Mouse (Mus musculus) liver, embryonic 13.5 days (tissue): ENCODE results near the gene Olfr1369-ps1. TPM values are rescaled to one million over a fixed set of nuclear protein-coding genes. Genes with fewer than 3 reads are reported as not detected.
"Not testable (repeated sequence)": the region's sequence is repeated elsewhere in the genome, so short reads cannot be mapped to it uniquely, and the experiment has no call there.

Experiments
- ATAC-seq: fragments of 200-750 bp; cut with Nextera tagmentation; 2 replicates; pipeline ENCODE4 v1.8.0; 2017; ENCODE audit warnings: low read depth, mild to moderate bottlenecking, moderate number of reproducible peaks, moderate library complexity
- DNase-seq: peaks from one replicate; pipeline ENCODE4 v3.0.0; 2022
- H3K27ac ChIP-seq: fragments of 300-500 bp; sonication (generic); 2 replicates; pipeline ENCODE4 v1.5.1; 2015; ENCODE audit warnings: moderate library complexity, mild to moderate bottlenecking, inconsistent platforms
- H3K27me3 ChIP-seq: fragments of 300-500 bp; sonication (generic); 2 replicates; pipeline ENCODE4 v1.6.1; 2015; ENCODE audit warnings: mild to moderate bottlenecking, inconsistent platforms
- H3K36me3 ChIP-seq: fragments of 300-500 bp; sonication (generic); 2 replicates; pipeline ENCODE4 v1.6.1; 2015; ENCODE audit warnings: mild to moderate bottlenecking, inconsistent platforms
- H3K4me1 ChIP-seq: fragments of 300-500 bp; sonication (generic); replicated peaks from 2 replicates; pipeline ENCODE4 v1.6.1; 2015; ENCODE audit warnings: inconsistent platforms
- H3K4me2 ChIP-seq: fragments of 300-500 bp; sonication (generic); 2 replicates; pipeline ENCODE4 v1.6.1; 2015; ENCODE audit warnings: inconsistent platforms, mild to moderate bottlenecking, moderate library complexity
- H3K4me3 ChIP-seq: fragments of 300-500 bp; sonication (generic); replicated peaks from 2 replicates; pipeline ENCODE4 v1.5.1; 2015; ENCODE audit warnings: mild to moderate bottlenecking, inconsistent platforms
- H3K9ac ChIP-seq: fragments of 300-500 bp; sonication (generic); 2 replicates; pipeline ENCODE4 v1.6.1; 2015; ENCODE audit warnings: mild to moderate bottlenecking, inconsistent platforms
- H3K9me3 ChIP-seq: fragments of 300-500 bp; sonication (generic); replicated peaks from 2 replicates; pipeline ENCODE4 v1.6.1; 2016; ENCODE audit warnings: inconsistent platforms
- WGBS: fragments of 180-500 bp; shearing (Covaris S2); methylation state at CpG from one replicate; pipeline ENCODE4 v1.1.7; 2015; ENCODE audit not compliant: insufficient replicate concordance; 5-methylcytosine and 5-hydroxymethylcytosine counted together
- polyA plus RNA-seq: library from polyadenylated mRNA; unstranded; fragments of >200 nt; fragmentation: Nextera tagmentation; extraction: Ambion mirVana; gene quantifications from 2 replicates; pipeline ENCODE4 v1.2.1, GENCODE M21; 2015

Gene Olfr1369-ps1
- polyA plus RNA-seq: 0.02 and 0.07 TPM in 2 replicates

DNA sequence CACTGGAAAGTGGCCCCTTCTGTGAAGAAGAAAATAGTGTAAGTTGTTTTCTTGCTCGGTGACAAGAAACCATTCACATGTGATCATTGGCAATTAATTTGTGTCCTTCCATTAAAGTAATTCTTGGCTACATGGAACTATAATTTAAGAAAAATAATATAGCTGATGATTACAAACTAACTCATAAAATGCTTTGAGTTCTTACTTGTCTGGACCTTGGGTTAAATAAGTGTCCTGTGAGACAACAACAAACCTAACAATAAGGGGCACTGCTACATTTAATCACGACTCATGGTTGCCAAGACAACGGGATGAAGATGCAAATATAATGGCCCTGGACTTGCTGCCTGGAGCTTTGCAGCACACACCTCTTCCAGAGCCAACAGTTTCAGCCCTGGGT lies at the start of gene Olfr1369-ps1:
Gene Olfr1369-ps1 (plus strand): TSS at position 301 of the 400 bp plus-strand sequence.
- not testable (repeated sequence) for H3K36me3 ChIP-seq, H3K4me1 ChIP-seq, H3K9ac ChIP-seq, H3K27me3 ChIP-seq, H3K9me3 ChIP-seq, H3K27ac ChIP-seq, H3K4me3 ChIP-seq, H3K4me2 ChIP-seq, ATAC-seq, DNase-seq
- WGBS: 64% methylated on average over 3 of the region's 3 CpGs

- Histone ChIP-seq H3K9ac (no peak overlapping the region), H3K27ac (no peak overlapping the region), H3K9me3 (no peaks in the 10 kb centered on the region), H3K27me3 (no peaks in the 10 kb centered on the region), H3K4me2 (no peak overlapping the region), H3K4me1 (no peaks in the 10 kb centered on the region), H3K4me3 (no peak overlapping the region), H3K36me3 (no peaks in the 10 kb centered on the region)
- DNase-seq: no peak
- 58% methylated on average over 2 of the region's 2 CpGs for WGBS
- ATAC-seq: no peak
These were observed 45.3 kb upstream of the Olfr1369-ps1 start for GRCm38 (mm10) chr13:21066021-21066420.

DNA sequence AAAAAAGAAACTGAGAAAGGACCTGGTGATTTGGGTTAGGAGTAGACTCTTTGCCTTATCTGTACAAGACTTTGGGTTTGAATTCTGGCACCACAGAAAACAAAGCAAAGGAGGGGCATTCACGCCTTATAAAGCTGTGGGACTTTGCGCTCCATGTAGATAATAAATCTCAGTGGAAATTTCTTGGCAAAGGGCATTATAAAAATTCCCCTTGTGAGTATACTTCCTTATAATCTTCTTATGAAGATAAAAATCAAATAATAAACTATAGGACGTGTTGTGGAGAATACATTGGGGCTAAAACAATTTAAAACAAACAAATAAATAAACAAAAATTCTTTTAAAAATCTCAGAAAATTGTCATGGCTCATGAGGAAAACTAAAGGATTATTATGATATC lies 36.4 kb upstream of the Olfr1369-ps1 start, which contains the start of gene Olfr1370:
Gene Olfr1370 (minus strand): TSS at position 101 of the 400 bp plus-strand sequence.
- ATAC-seq: no peak
- no peak within 1 kb of the TSS for H3K4me3 ChIP-seq
- no peaks in the 10 kb centered on the region for H3K9me3 ChIP-seq
- H3K36me3 ChIP-seq: no peaks in the 10 kb centered on the region
- H3K4me1 ChIP-seq: no peaks in the 10 kb centered on the region
- H3K9ac ChIP-seq: no peak within 1 kb of the TSS
- DNase-seq: no peak
- H3K4me2 ChIP-seq: no peak within 1 kb of the TSS
- no peak within 1 kb of the TSS for H3K27ac ChIP-seq
- no peaks in the 10 kb centered on the region for H3K27me3 ChIP-seq
- WGBS: 57% methylated on average over 3 of the region's 3 CpGs

- no peak overlapping the region for H3K9ac ChIP-seq
- no peaks in the 10 kb centered on the region for H3K27me3 ChIP-seq
- no peak for DNase-seq
- H3K9me3 ChIP-seq: no peaks in the 10 kb centered on the region
- H3K4me2 ChIP-seq: no peak overlapping the region
- H3K36me3 ChIP-seq: no peaks in the 10 kb centered on the region
- ATAC-seq: no peak
- H3K4me3 ChIP-seq: no peak overlapping the region
- WGBS: 37% methylated on average over 2 of the region's 2 CpGs
- no peaks in the 10 kb centered on the region for H3K4me1 ChIP-seq
- no peak overlapping the region for H3K27ac ChIP-seq
These were observed 28.6 kb upstream of the Olfr1369-ps1 start for GRCm38 (mm10) chr13:21082686-21083085.

DNA sequence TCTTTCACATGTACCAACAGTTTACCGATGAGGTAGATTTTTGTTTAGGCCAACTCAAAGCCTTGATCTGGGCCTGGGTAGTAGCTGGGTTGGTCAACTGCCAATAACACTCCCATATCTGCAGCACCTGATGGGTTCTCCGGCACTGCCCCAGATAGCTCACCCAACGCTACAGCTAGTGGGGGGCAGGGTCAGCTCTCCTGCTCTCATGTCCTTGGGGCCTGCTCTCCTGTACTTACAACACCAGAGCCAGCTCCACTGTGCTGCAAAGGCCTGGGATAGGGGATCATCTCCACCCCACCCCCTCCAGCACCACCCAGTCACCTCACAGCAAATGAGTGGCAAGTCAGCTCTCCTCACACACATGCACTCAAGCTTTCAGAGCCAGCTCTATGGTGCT lies 1.5 kb upstream of the Olfr1369-ps1 start:
- Histone ChIP-seq H3K4me2 (no peak overlapping the region), H3K27ac (no peak overlapping the region), H3K9me3 (no peaks in the 10 kb centered on the region), H3K27me3 (no peaks in the 10 kb centered on the region), H3K4me1 (0 out of 2 replicates have a peak, but pooled peaks cover 6% of the 10 kb centered on the region), H3K9ac (no peak overlapping the region), H3K4me3 (no peak overlapping the region), H3K36me3 (no peaks in the 10 kb centered on the region)
- 64% methylated on average over 3 of the region's 3 CpGs for WGBS
- ATAC-seq (no peak; the same call in 1 of the 2 replicates), DNase-seq (no peak)

DNA sequence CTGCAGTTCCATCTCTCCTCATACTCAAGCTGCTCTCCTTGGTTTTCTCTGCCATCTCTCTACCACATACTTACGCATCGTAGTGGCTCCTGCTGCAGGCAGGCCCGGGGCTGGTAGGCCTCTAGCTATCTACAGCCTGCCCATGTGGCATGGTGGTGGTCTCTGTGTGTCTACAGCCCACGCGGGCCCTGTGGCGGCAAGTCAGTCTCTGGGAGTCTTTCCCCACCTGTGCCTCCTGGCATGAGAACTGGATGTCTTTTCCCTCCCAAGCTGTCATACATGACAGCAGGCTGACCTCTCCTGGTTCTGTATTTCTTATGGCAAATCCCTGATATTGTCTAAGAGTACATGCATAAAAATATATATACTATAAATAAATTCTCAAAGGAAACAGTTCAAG lies 842 bp upstream of the Olfr1369-ps1 start:
- no peak for ATAC-seq
- Histone ChIP-seq H3K27me3 (no peaks in the 10 kb centered on the region), H3K27ac (no peak overlapping the region), H3K4me3 (no peak overlapping the region), H3K4me2 (no peak overlapping the region), H3K9ac (no peak overlapping the region), H3K9me3 (no peaks in the 10 kb centered on the region), H3K4me1 (0 out of 2 replicates have a peak, but pooled peaks cover 6% of the 10 kb centered on the region), H3K36me3 (no peaks in the 10 kb centered on the region)
- WGBS: 76% methylated on average over 6 of the region's 6 CpGs
- no peak for DNase-seq

- Histone ChIP-seq H3K27me3 (no peaks in the 10 kb centered on the region), H3K36me3 (no peaks in the 10 kb centered on the region), H3K27ac (no peak overlapping the region), H3K4me1 (0 out of 2 replicates have a peak, but pooled peaks cover 6% of the 10 kb centered on the region), H3K9me3 (no peaks in the 10 kb centered on the region), H3K4me2 (no peak overlapping the region), H3K4me3 (no peak overlapping the region), H3K9ac (no peak overlapping the region)
- DNase-seq (no peak), ATAC-seq (peak; percentile 74)
- WGBS: 20% methylated on average over 4 of the region's 4 CpGs
These were observed 2.8 kb downstream of the Olfr1369-ps1 start for GRCm38 (mm10) chr13:21114121-21114520.

GRCm38 (mm10) chr13:21129339-21129738 lies 18.1 kb downstream of the Olfr1369-ps1 start, which contains the start of gene Olfr263:
Gene Olfr263, plus strand, starts transcription at chr13:21129639.
- not testable (repeated sequence) for H3K9ac ChIP-seq, H3K4me3 ChIP-seq, H3K9me3 ChIP-seq, H3K27me3 ChIP-seq, H3K4me2 ChIP-seq, H3K36me3 ChIP-seq, ATAC-seq, H3K27ac ChIP-seq, DNase-seq, H3K4me1 ChIP-seq
- 66% methylated on average over 3 of the region's 3 CpGs for WGBS

DNA sequence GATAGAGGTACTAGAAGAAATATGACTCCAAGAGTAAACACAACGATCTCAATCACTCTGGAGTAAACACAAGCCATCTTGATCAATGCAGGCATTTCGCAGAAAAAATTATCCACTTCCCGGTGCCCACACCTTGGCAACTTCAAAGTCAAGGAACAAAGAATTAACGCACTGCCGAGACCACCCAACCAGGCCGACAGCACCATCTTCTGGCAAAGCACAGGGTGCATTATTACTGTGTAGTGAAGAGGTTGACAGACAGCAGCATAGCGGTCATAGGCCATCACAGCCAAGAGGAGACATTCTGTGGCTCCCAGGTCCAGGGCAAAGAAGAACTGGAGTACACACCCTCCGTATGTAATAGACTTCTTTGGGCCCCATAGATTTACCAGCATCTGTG lies 31.1 kb downstream of the Olfr1369-ps1 start:
- 35% methylated on average over 8 of the region's 8 CpGs for WGBS
- Histone ChIP-seq H3K4me1 (no peaks in the 10 kb centered on the region), H3K27ac (no peak overlapping the region), H3K27me3 (no peaks in the 10 kb centered on the region), H3K4me3 (no peak overlapping the region), H3K9me3 (no peaks in the 10 kb centered on the region), H3K9ac (no peak overlapping the region), H3K36me3 (no peaks in the 10 kb centered on the region), H3K4me2 (no peak overlapping the region)
- ATAC-seq (no peak), DNase-seq (no peak)

GRCm38 (mm10) chr13:21145767-21146166 lies 34.5 kb downstream of the Olfr1369-ps1 start, which contains the start of gene Olfr1368:
Gene Olfr1368, minus strand, starts transcription at chr13:21145867.
- Histone ChIP-seq H3K9me3 (no peaks in the 10 kb centered on the region), H3K4me2 (no peak within 1 kb of the TSS), H3K9ac (no peak within 1 kb of the TSS), H3K27me3 (no peaks in the 10 kb centered on the region), H3K27ac (no peak within 1 kb of the TSS), H3K36me3 (no peaks in the 10 kb centered on the region), H3K4me1 (no peaks in the 10 kb centered on the region), H3K4me3 (no peak within 1 kb of the TSS)
- WGBS: 40% methylated on average over 4 of the region's 4 CpGs
- ATAC-seq (no peak), DNase-seq (no peak)

- Histone ChIP-seq H3K4me3 (no peak overlapping the region), H3K27me3 (peaks cover 34% of the 10 kb centered on the region)
- WGBS: 56% methylated on average over 5 of the region's 5 CpGs
These were observed 44.6 kb downstream of the Olfr1369-ps1 start for GRCm38 (mm10) chr13:21155888-21156287.

DNA sequence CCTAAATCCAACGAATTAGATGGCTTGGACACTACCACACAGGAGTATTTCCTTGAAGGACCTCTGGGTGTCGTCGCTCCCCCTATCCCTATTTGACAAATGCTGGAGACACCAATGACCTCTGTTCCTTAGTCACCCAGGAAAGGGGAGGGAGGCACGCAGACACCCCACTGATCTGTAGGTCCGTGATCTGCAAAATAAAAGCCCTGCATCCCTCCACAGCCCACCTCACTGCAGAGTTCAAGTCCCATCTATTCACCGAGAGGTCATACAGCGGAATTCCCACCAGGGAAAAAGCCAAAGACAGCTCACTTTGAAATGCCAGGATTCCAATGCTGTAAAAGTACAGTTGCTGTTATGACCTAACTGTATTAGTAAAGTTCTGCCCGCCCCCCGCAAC lies 46.8 kb downstream of the Olfr1369-ps1 start:
- ATAC-seq (no peak), DNase-seq (no peak)
- peaks cover 20% of the 10 kb centered on the region for H3K4me1 ChIP-seq
- H3K9me3 ChIP-seq: no peaks in the 10 kb centered on the region
- 0 out of 2 replicates have a peak overlapping the region, but pooled peaks have one; percentile 67 for H3K4me3 ChIP-seq
- WGBS: 11% methylated on average over 9 of the region's 9 CpGs
- peaks cover 34% of the 10 kb centered on the region for H3K27me3 ChIP-seq
- H3K9ac ChIP-seq: no peak overlapping the region
- peak overlapping the region; percentile 75 for H3K4me2 ChIP-seq
- no peak overlapping the region for H3K27ac ChIP-seq
- no peaks in the 10 kb centered on the region for H3K36me3 ChIP-seq

More at GRCm38 (mm10) chr13:21155888-21156287, 44.6 kb downstream of the Olfr1369-ps1 start:
- Histone ChIP-seq H3K4me2 (no peak overlapping the region), H3K9ac (no peak overlapping the region), H3K36me3 (no peaks in the 10 kb centered on the region), H3K9me3 (no peaks in the 10 kb centered on the region), H3K27ac (no peak overlapping the region), H3K4me1 (peaks cover 15% of the 10 kb centered on the region)
- ATAC-seq: no peak
- no peak for DNase-seq
